Mouse (Mus musculus): ENCODE data around the gene Qrsl1.
"Not testable (repeated sequence)": the region's sequence is repeated elsewhere in the genome, so short reads cannot be mapped to it uniquely, and the experiment has no call there.

DNA sequence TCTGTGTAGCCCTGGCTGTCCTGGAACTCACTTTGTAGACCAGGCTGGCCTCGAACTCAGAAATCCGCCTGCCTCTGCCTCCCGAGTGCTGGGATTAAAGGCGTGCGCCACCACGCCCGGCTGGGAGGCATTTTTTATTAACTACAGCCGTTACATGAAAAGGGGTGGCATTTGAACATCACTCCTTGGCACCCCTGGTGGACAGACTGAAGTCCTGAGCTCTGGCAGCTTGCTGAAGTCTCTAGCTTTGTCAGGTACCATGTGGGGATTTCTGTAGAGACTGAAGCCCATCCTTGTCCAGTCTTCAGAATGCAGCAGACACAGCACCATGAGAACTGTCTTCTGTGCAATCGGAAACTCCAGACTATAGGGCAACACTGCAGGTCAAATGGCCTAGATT, 24.2 kb upstream of the Qrsl1 start:
- TF ChIP-seq CTCF (IDR thresholded peaks at IDR 0.05; ENCODE audit: insufficient read depth, low read length); POLR2A (IDR thresholded peaks at IDR 0.05; ENCODE audit: borderline replicate concordance, extremely low read depth, low read depth, low read length): not testable (repeated sequence)
